Mouse (Mus musculus) heart, postnatal 0 days (tissue): ENCODE measurements around the gene Trim17.

Source experiments
- CTCF ChIP-seq: IDR thresholded peaks from 2 replicates; pipeline ENCODE4 v1.5.1; 2016; ENCODE audit warnings: antibody characterized with exemption, control low read depth, low read depth
- EP300 ChIP-seq: IDR thresholded peaks from 2 replicates; pipeline ENCODE4 v1.6.1; 2016; ENCODE audit warnings: antibody characterized with exemption, low read depth

DNA sequence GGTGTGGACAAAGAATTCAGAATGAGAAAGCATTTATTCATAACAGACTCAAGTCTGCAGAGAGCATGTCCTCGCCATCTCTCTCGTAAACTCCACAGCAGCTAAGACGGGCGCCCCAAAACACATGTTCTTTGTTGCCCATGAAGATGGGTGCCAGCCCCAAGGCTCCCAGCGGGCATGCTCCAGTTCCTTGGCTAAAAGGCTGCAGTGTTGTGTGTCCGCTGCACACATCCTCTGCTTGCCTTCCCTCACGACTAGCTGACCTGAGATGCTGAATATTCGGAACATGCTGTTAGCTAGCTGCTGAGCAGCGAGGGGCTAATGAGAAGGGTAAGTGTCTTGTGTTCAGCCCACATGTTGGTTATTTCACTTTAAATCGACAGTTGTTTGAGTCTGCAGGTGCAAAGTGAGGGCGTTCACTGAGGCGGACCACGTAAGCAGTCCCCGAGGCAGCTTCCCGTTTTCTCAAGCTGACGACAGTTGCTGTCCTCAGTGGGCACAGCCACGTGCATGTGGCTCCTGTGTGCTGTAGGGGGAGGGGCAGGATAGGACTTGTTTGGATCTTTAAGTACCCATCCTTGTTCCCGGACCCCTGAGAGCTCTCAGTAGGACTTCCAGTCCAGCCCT lies 28.1 kb downstream of the Trim17 start:
- TF ChIP-seq CTCF (no peak), EP300 (no peak)
